Mouse (Mus musculus): ENCODE measurements at regions not wholly inside any gene's neighbourhood (a gene's known extent, or its start where the extent isn't known, plus 50 kb on each side); places are given as distances from the start of the nearest gene placed in this dataset.
A peak's percentile ranks its signal among the peaks of the same experiment; 100 is the strongest.

- no peaks in the 10 kb centered on the region for H3K9me3 ChIP-seq (replicated peaks; ENCODE audit: control insufficient read depth, low read length)
- no peak overlapping the region for H3K4me2 ChIP-seq (ENCODE audit: low read depth, low read length)
- no peak overlapping the region for H3K9ac ChIP-seq (replicated peaks; ENCODE audit: low read length)
- no peak overlapping the region for H3K4me3 ChIP-seq (ENCODE audit: low read depth, low read length)
- no peak overlapping the region for H3K27ac ChIP-seq (replicated peaks; ENCODE audit: low read depth, low read length)
- WGBS: 66% methylated on average over 6 of the region's 6 CpGs
- no peaks in the 10 kb centered on the region for H3K27me3 ChIP-seq (ENCODE audit: control insufficient read depth, insufficient read depth, low read length)
- H3K4me1 ChIP-seq (ENCODE audit: control insufficient read depth, insufficient read depth, low read length): no peaks in the 10 kb centered on the region
- no peaks in the 10 kb centered on the region for H3K36me3 ChIP-seq (replicated peaks; ENCODE audit: control insufficient read depth, insufficient read depth, low read depth, low read length)
- ATAC-seq (replicated peaks; ENCODE audit: insufficient number of reproducible peaks, low FRiP score, low TSS enrichment, low read depth) (no peak), DNase-seq (ENCODE audit: low spot score) (peak; percentile 49)
Measured at GRCm38 (mm10) chr7:135870981-135871380, 154.8 kb upstream of the Mki67 start.

- no peak overlapping the region for H3K4me2 ChIP-seq (ENCODE audit: low read depth, low read length)
- H3K9ac ChIP-seq (replicated peaks; ENCODE audit: low read length): no peak overlapping the region
- H3K4me1 ChIP-seq (ENCODE audit: control insufficient read depth, insufficient read depth, low read length): no peaks in the 10 kb centered on the region
- DNase-seq (ENCODE audit: low spot score) (no peak), ATAC-seq (replicated peaks; ENCODE audit: insufficient number of reproducible peaks, low FRiP score, low TSS enrichment, low read depth) (no peak)
- H3K27ac ChIP-seq (replicated peaks; ENCODE audit: low read depth, low read length): no peak overlapping the region
- H3K36me3 ChIP-seq (replicated peaks; ENCODE audit: control insufficient read depth, insufficient read depth, low read depth, low read length): no peaks in the 10 kb centered on the region
- H3K9me3 ChIP-seq (replicated peaks; ENCODE audit: control insufficient read depth, low read length): no peaks in the 10 kb centered on the region
- no peaks in the 10 kb centered on the region for H3K27me3 ChIP-seq (ENCODE audit: control insufficient read depth, insufficient read depth, low read length)
- whole genome bisulfite sequencing: 78% methylated on average over 6 of the region's 6 CpGs
- no peak overlapping the region for H3K4me3 ChIP-seq (ENCODE audit: low read depth, low read length)
Measured at GRCm38 (mm10) chr7:135877091-135877874, 161.1 kb upstream of the Mki67 start.

GRCm38 (mm10) chr7:135878750-135879149 lies 162.6 kb upstream of the Mki67 start:
- WGBS: 89% methylated on average over 3 of the region's 3 CpGs
- Histone ChIP-seq H3K27me3 (ENCODE audit: control insufficient read depth, insufficient read depth, low read length) (no peaks in the 10 kb centered on the region), H3K4me1 (ENCODE audit: control insufficient read depth, insufficient read depth, low read length) (no peaks in the 10 kb centered on the region), H3K9ac (replicated peaks; ENCODE audit: low read length) (no peak overlapping the region), H3K36me3 (replicated peaks; ENCODE audit: control insufficient read depth, insufficient read depth, low read depth, low read length) (no peaks in the 10 kb centered on the region), H3K27ac (replicated peaks; ENCODE audit: low read depth, low read length) (no peak overlapping the region), H3K4me3 (ENCODE audit: low read depth, low read length) (no peak overlapping the region), H3K4me2 (ENCODE audit: low read depth, low read length) (no peak overlapping the region), H3K9me3 (replicated peaks; ENCODE audit: control insufficient read depth, low read length) (no peaks in the 10 kb centered on the region)
- DNase-seq (ENCODE audit: low spot score) (no peak), ATAC-seq (replicated peaks; ENCODE audit: insufficient number of reproducible peaks, low FRiP score, low TSS enrichment, low read depth) (no peak)

GRCm38 (mm10) chr7:135880446-135880845 lies 164.3 kb upstream of the Mki67 start:
- no peak overlapping the region for H3K4me3 ChIP-seq (ENCODE audit: low read depth, low read length)
- WGBS: 90% methylated on average over 9 of the region's 9 CpGs
- no peaks in the 10 kb centered on the region for H3K9me3 ChIP-seq (replicated peaks; ENCODE audit: control insufficient read depth, low read length)
- no peak overlapping the region for H3K4me2 ChIP-seq (ENCODE audit: low read depth, low read length)
- no peak overlapping the region for H3K27ac ChIP-seq (replicated peaks; ENCODE audit: low read depth, low read length)
- H3K27me3 ChIP-seq (ENCODE audit: control insufficient read depth, insufficient read depth, low read length): no peaks in the 10 kb centered on the region
- H3K9ac ChIP-seq (replicated peaks; ENCODE audit: low read length): no peak overlapping the region
- H3K4me1 ChIP-seq (ENCODE audit: control insufficient read depth, insufficient read depth, low read length): no peaks in the 10 kb centered on the region
- DNase-seq (ENCODE audit: low spot score) (no peak), ATAC-seq (replicated peaks; ENCODE audit: insufficient number of reproducible peaks, low FRiP score, low TSS enrichment, low read depth) (no peak)
- no peaks in the 10 kb centered on the region for H3K36me3 ChIP-seq (replicated peaks; ENCODE audit: control insufficient read depth, insufficient read depth, low read depth, low read length)

GRCm38 (mm10) chr7:135882306-135882705 lies 166.1 kb upstream of the Mki67 start:
- 89% methylated on average over 4 of the region's 4 CpGs for WGBS
- DNase-seq (ENCODE audit: low spot score) (no peak), ATAC-seq (replicated peaks; ENCODE audit: insufficient number of reproducible peaks, low FRiP score, low TSS enrichment, low read depth) (no peak)
- Histone ChIP-seq H3K4me1 (ENCODE audit: control insufficient read depth, insufficient read depth, low read length) (no peaks in the 10 kb centered on the region), H3K27ac (replicated peaks; ENCODE audit: low read depth, low read length) (no peak overlapping the region), H3K9me3 (replicated peaks; ENCODE audit: control insufficient read depth, low read length) (no peaks in the 10 kb centered on the region), H3K4me3 (ENCODE audit: low read depth, low read length) (no peak overlapping the region), H3K9ac (replicated peaks; ENCODE audit: low read length) (no peak overlapping the region), H3K27me3 (ENCODE audit: control insufficient read depth, insufficient read depth, low read length) (no peaks in the 10 kb centered on the region), H3K36me3 (replicated peaks; ENCODE audit: control insufficient read depth, insufficient read depth, low read depth, low read length) (no peaks in the 10 kb centered on the region), H3K4me2 (ENCODE audit: low read depth, low read length) (no peak overlapping the region)

- WGBS: 31% methylated on average over 3 of the region's 3 CpGs
- H3K4me2 ChIP-seq (ENCODE audit: low read depth, low read length): no peak overlapping the region
- ATAC-seq (replicated peaks; ENCODE audit: insufficient number of reproducible peaks, low FRiP score, low TSS enrichment, low read depth) (peak; percentile 58), DNase-seq (ENCODE audit: low spot score) (no peak)
- H3K4me3 ChIP-seq (ENCODE audit: low read depth, low read length): no peak overlapping the region
- H3K36me3 ChIP-seq (replicated peaks; ENCODE audit: control insufficient read depth, insufficient read depth, low read depth, low read length): no peaks in the 10 kb centered on the region
- H3K27ac ChIP-seq (replicated peaks; ENCODE audit: low read depth, low read length): no peak overlapping the region
- H3K4me1 ChIP-seq (ENCODE audit: control insufficient read depth, insufficient read depth, low read length): no peaks in the 10 kb centered on the region; the same call in 1 of the 2 replicates
- no peaks in the 10 kb centered on the region for H3K27me3 ChIP-seq (ENCODE audit: control insufficient read depth, insufficient read depth, low read length)
- H3K9me3 ChIP-seq (replicated peaks; ENCODE audit: control insufficient read depth, low read length): no peaks in the 10 kb centered on the region
- no peak overlapping the region for H3K9ac ChIP-seq (replicated peaks; ENCODE audit: low read length)
Measured at GRCm38 (mm10) chr7:135888598-135888997, 172.4 kb upstream of the Mki67 start.

- ATAC-seq (replicated peaks; ENCODE audit: insufficient number of reproducible peaks, low FRiP score, low TSS enrichment, low read depth) (peak; percentile 61; the same call in 1 of the 2 replicates), DNase-seq (ENCODE audit: low spot score) (peak; percentile 68)
- Histone ChIP-seq H3K4me3 (ENCODE audit: low read depth, low read length) (no peak overlapping the region), H3K9me3 (replicated peaks; ENCODE audit: control insufficient read depth, low read length) (no peaks in the 10 kb centered on the region), H3K4me1 (ENCODE audit: control insufficient read depth, insufficient read depth, low read length) (no peaks in the 10 kb centered on the region; the same call in 1 of the 2 replicates), H3K4me2 (ENCODE audit: low read depth, low read length) (no peak overlapping the region), H3K9ac (replicated peaks; ENCODE audit: low read length) (0 out of 2 replicates have a peak overlapping the region, but pooled peaks have one; percentile 7), H3K36me3 (replicated peaks; ENCODE audit: control insufficient read depth, insufficient read depth, low read depth, low read length) (no peaks in the 10 kb centered on the region), H3K27ac (replicated peaks; ENCODE audit: low read depth, low read length) (no peak overlapping the region), H3K27me3 (ENCODE audit: control insufficient read depth, insufficient read depth, low read length) (no peaks in the 10 kb centered on the region)
- WGBS: 11% methylated on average over 17 of the region's 17 CpGs
Measured at GRCm38 (mm10) chr7:135889016-135889726, 173.0 kb upstream of the Mki67 start.

GRCm38 (mm10) chr7:135898876-135899275 lies 182.7 kb upstream of the Mki67 start:
- no peaks in the 10 kb centered on the region for H3K27me3 ChIP-seq (ENCODE audit: control insufficient read depth, insufficient read depth, low read length)
- H3K4me3 ChIP-seq (ENCODE audit: low read depth, low read length): no peak overlapping the region
- 80% methylated on average over 2 of the region's 2 CpGs for WGBS
- H3K9me3 ChIP-seq (replicated peaks; ENCODE audit: control insufficient read depth, low read length): no peaks in the 10 kb centered on the region
- ATAC-seq (replicated peaks; ENCODE audit: insufficient number of reproducible peaks, low FRiP score, low TSS enrichment, low read depth) (no peak), DNase-seq (ENCODE audit: low spot score) (no peak)
- no peak overlapping the region for H3K27ac ChIP-seq (replicated peaks; ENCODE audit: low read depth, low read length)
- H3K4me2 ChIP-seq (ENCODE audit: low read depth, low read length): no peak overlapping the region
- no peaks in the 10 kb centered on the region for H3K4me1 ChIP-seq (ENCODE audit: control insufficient read depth, insufficient read depth, low read length)
- H3K9ac ChIP-seq (replicated peaks; ENCODE audit: low read length): no peak overlapping the region
- H3K36me3 ChIP-seq (replicated peaks; ENCODE audit: control insufficient read depth, insufficient read depth, low read depth, low read length): no peaks in the 10 kb centered on the region

All from embryonic facial prominence, embryonic 11.5 days (tissue).